Mouse (Mus musculus): ENCODE measurements around the gene Selplg. TPM values are rescaled to one million over a fixed set of nuclear protein-coding genes. Genes with fewer than 3 reads are reported as not detected.
A peak's percentile ranks its signal among the peaks of the same experiment; 100 is the strongest.

The Selplg gene
- polyA plus RNA-seq, 1 experiment from 2014 or later = 2.3 TPM

DNA sequence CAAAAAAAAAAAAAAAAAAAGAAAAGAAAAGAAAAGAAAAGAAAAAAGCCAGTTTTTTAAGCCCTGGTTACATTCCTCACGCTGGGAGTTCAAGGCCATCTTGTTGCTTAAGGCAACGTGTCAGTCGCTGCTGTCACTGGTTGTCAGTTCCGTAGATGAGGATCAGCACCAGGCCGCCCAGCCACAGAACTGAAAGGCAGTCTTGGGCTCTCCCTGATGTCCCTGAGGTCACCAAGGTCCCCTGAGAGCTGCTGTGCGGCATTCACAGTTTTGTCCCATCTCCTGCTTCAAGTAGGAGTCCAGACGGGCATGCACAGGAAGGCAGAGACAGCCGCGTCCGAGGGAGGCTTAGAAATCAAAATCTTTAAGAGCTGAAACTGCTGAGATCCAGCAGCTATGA lies 56.9 kb downstream of the Selplg start:
- H3K4me1 ChIP-seq (ENCODE audit: control insufficient read depth in 2 of 2, insufficient read depth in 2 of 2, low read length in 2 of 2) = peaks cover under 1 to 10% of the 10 kb centered on the region in 2 experiments
- H3K4me3 ChIP-seq (ENCODE audit: control insufficient read depth in 1 of 2, insufficient read depth in 1 of 2, low read depth in 1 of 2, low read length in 2 of 2) = no peak overlapping the region
- no peak overlapping the region for H3K4me2 ChIP-seq (ENCODE audit: low read length)
- no peak overlapping the region for H3K9ac ChIP-seq (ENCODE audit: low read length)
- no peak for ATAC-seq (ENCODE audit: insufficient number of reproducible peaks, insufficient read depth, low FRiP score, low read depth)
- no peaks in the 10 kb centered on the region for H3K9me3 ChIP-seq (ENCODE audit: control insufficient read depth, low read length)
- H3K27me3 ChIP-seq (ENCODE audit: control insufficient read depth, insufficient read depth, low read length) = no peaks in the 10 kb centered on the region
- WGBS = 92% methylated on average over 10 of the region's 10 CpGs
- peaks cover 44% of the 10 kb centered on the region for H3K36me3 ChIP-seq (ENCODE audit: control insufficient read depth, insufficient read depth, low read length)
- no peak overlapping the region for H3K27ac ChIP-seq (replicated peaks in 1 of 2; ENCODE audit: control insufficient read depth in 1 of 2, insufficient read depth in 1 of 2, low read depth in 2 of 2, low read length in 2 of 2)

DNA sequence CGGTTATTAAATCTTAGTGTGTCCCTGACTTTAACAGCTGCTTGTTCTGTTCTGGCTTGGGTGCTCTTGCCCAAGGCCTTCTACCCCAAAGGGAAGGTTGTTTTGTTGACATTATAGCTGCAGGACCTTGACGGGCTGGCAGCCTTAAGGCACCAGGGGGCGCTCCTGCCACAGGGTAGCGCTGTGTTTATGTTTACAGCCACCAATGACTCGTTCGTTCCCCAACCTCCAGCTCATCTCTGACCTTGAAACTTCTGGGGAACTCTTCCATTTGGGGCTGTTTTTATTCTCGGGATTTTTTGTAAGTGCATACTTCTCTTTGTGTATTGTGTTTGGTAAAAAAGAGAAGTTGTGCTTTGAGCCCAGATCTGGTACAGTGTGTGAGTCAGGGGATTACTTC lies 58.8 kb downstream of the Selplg start:
- no peaks in the 10 kb centered on the region for H3K27me3 ChIP-seq (ENCODE audit: control insufficient read depth, insufficient read depth, low read length)
- H3K4me3 ChIP-seq (ENCODE audit: control insufficient read depth in 1 of 2, insufficient read depth in 1 of 2, low read depth in 1 of 2, low read length in 2 of 2) = peak overlapping the region; percentile 66 to 96
- peak overlapping the region; percentile 83; the same call in 1 of the 2 replicates for H3K9ac ChIP-seq (ENCODE audit: low read length)
- peaks cover 46% of the 10 kb centered on the region for H3K36me3 ChIP-seq (ENCODE audit: control insufficient read depth, insufficient read depth, low read length)
- under 1% methylated on average over 7 of the region's 7 CpGs for WGBS
- H3K9me3 ChIP-seq (ENCODE audit: control insufficient read depth, low read length) = no peaks in the 10 kb centered on the region
- peak overlapping the region; percentile 95 for H3K4me2 ChIP-seq (ENCODE audit: low read length)
- H3K4me1 ChIP-seq (ENCODE audit: control insufficient read depth in 2 of 2, insufficient read depth in 2 of 2, low read length in 2 of 2) = peaks cover 6 to 21% of the 10 kb centered on the region in 2 experiments
- no peak overlapping the region; a peak in 1 of 4 replicates for H3K27ac ChIP-seq (replicated peaks in 1 of 2; ENCODE audit: control insufficient read depth in 1 of 2, insufficient read depth in 1 of 2, low read depth in 2 of 2, low read length in 2 of 2)
- ATAC-seq (ENCODE audit: insufficient number of reproducible peaks, insufficient read depth, low FRiP score, low read depth) = no peak

DNA sequence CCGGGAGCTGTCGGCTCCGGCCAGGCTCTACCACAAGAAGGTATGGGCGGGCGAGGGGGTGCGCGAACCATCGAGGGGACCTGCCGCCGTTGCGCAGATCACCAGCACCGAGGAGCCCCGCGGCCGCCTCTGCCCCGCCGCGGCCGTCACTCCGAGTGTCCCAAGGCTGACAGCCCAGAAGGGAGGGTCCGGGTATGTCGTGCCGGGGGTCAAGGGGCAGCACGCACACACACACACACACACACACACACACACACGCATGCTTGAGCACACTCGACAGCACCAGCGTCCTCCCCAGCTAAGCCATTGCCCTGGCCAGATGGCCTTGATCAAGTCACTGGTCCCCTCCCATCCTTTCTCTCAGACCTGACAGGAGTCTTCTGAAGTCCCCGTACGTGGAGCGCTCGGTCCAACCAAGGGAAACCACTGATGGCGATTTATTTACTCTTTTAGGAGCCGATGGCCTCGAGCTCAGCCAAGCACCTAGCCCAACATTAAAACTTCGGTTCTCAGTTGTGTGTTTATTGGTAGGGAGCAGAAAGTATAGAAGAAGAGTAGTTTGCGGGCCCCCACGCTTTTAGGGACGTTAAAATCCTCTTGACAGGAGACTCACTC lies 59.4 kb downstream of the Selplg start:
- Histone ChIP-seq H3K27me3 (ENCODE audit: control insufficient read depth, insufficient read depth, low read length) (no peaks in the 10 kb centered on the region), H3K36me3 (ENCODE audit: control insufficient read depth, insufficient read depth, low read length) (peaks cover 46% of the 10 kb centered on the region), H3K4me2 (ENCODE audit: low read length) (peak overlapping the region; percentile 95), H3K9me3 (ENCODE audit: control insufficient read depth, low read length) (no peaks in the 10 kb centered on the region), H3K4me3 (ENCODE audit: control insufficient read depth in 1 of 2, insufficient read depth in 1 of 2, low read depth in 1 of 2, low read length in 2 of 2) (peak overlapping the region; percentile 66 to 96), H3K9ac (ENCODE audit: low read length) (peak overlapping the region; percentile 83), H3K27ac (replicated peaks in 1 of 2; ENCODE audit: control insufficient read depth in 1 of 2, insufficient read depth in 1 of 2, low read depth in 2 of 2, low read length in 2 of 2) (peak overlapping the region in 1 of 2 experiments; percentile 98; a peak in 2 of 4 replicates), H3K4me1 (ENCODE audit: control insufficient read depth in 2 of 2, insufficient read depth in 2 of 2, low read length in 2 of 2) (peaks cover 6 to 21% of the 10 kb centered on the region in 2 experiments)
- ATAC-seq (ENCODE audit: insufficient number of reproducible peaks, insufficient read depth, low FRiP score, low read depth) = peak; percentile 23; the same call in 1 of the 2 replicates
- WGBS = under 1% methylated on average over 35 of the region's 38 CpGs

DNA sequence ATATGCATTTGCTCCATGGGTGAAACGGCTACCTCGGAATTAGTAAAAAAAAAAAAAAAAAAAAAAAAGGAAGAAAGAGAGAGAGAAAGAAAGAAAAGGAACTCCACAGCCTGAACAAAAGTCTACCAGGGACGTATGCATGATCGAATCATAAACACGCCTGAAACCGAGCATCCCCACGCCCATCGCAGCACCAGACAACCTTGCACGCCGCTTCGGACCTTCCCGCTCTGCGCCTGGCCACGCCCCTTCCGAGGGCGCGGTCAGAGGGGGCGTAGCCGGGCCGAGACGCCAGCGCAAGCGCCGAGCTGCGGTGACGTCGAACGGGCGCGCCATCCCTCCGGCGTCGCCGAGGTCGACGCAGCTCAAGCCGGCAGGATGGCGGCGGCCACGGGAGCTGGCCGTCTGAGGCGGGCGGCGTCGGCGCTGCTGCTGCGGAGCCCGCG lies 60.0 kb downstream of the Selplg start, which contains the start of the genes Sart3 and Iscu:
Sart3 (minus strand) TSS at position 61 of the 446 bp plus-strand sequence.
Iscu (plus strand) TSS at position 299 of the 446 bp plus-strand sequence.
- under 1% methylated on average over 49 of the region's 49 CpGs for WGBS
- Histone ChIP-seq H3K9me3 (ENCODE audit: control insufficient read depth, low read length) (no peaks in the 10 kb centered on the region), H3K9ac (ENCODE audit: low read length) (peak within 1 kb of the TSS; percentile 93), H3K4me3 (ENCODE audit: control insufficient read depth in 1 of 2, insufficient read depth in 1 of 2, low read depth in 1 of 2, low read length in 2 of 2) (peak within 1 kb of the TSS; percentile 66 to 96), H3K27ac (replicated peaks in 1 of 2; ENCODE audit: control insufficient read depth in 1 of 2, insufficient read depth in 1 of 2, low read depth in 2 of 2, low read length in 2 of 2) (peak within 1 kb of the TSS; percentile 96 to 98), H3K27me3 (ENCODE audit: control insufficient read depth, insufficient read depth, low read length) (no peaks in the 10 kb centered on the region), H3K4me2 (ENCODE audit: low read length) (peak within 1 kb of the TSS; percentile 95), H3K4me1 (ENCODE audit: control insufficient read depth in 2 of 2, insufficient read depth in 2 of 2, low read length in 2 of 2) (peaks cover 6 to 21% of the 10 kb centered on the region in 2 experiments), H3K36me3 (ENCODE audit: control insufficient read depth, insufficient read depth, low read length) (peaks cover 52% of the 10 kb centered on the region)
- peak; percentile 86 for ATAC-seq (ENCODE audit: insufficient number of reproducible peaks, insufficient read depth, low FRiP score, low read depth)

DNA sequence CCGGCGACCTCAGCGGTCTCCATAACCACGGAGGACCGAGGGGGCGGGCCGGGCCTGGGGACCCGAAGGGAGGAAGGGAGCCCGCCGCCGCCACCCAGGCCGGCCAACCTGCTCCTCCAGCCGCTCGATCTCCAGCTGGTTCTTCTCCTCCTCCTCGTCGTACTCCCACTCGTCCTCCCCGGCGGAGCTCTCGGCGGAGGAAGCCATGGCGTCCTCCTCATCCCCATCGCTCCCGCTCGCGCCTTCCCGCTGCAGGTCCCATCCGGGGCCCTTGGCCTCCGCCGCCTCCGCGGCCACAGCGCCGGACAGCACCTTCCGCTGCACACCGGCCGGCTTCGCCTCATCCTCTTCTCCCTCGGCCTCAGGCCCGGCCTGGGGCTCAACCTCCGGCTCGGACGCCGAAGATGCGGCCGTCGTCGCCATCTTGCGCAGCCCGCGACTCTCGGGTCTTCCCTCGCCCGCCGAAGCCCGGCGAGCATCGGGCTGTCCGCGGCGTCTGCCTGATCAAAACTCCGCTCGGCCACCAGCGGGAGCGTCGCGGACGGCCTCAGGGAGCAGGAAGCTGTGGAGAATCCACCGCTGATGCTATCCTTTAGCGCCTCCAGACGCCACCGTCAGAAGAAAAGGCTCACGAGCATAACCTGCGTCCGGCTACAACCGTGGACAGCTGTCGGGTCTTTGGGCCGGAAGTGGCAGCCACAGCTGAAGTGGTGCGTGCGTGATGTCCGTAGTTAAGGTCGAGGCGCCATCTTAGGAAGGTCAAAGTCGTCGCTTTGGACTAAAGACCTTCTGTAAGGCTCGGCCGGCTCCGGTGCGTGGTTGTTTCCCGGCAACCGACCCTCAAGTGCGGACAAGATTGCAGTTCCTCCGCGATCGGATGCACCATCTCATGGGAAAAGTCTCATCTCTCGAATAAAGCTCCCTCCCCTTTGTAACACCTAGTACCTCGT lies 61.0 kb downstream of the Selplg start:
- Histone ChIP-seq H3K27me3 (ENCODE audit: control insufficient read depth, insufficient read depth, low read length) (no peaks in the 10 kb centered on the region), H3K4me3 (ENCODE audit: control insufficient read depth in 1 of 2, insufficient read depth in 1 of 2, low read depth in 1 of 2, low read length in 2 of 2) (peak overlapping the region; percentile 66 to 96), H3K27ac (replicated peaks in 1 of 2; ENCODE audit: control insufficient read depth in 1 of 2, insufficient read depth in 1 of 2, low read depth in 2 of 2, low read length in 2 of 2) (peak overlapping the region; percentile 96 to 98), H3K4me2 (ENCODE audit: low read length) (peak overlapping the region; percentile 95), H3K9me3 (ENCODE audit: control insufficient read depth, low read length) (no peaks in the 10 kb centered on the region), H3K36me3 (ENCODE audit: control insufficient read depth, insufficient read depth, low read length) (peaks cover 52% of the 10 kb centered on the region), H3K4me1 (ENCODE audit: control insufficient read depth in 2 of 2, insufficient read depth in 2 of 2, low read length in 2 of 2) (peaks cover 6 to 21% of the 10 kb centered on the region in 2 experiments), H3K9ac (ENCODE audit: low read length) (peak overlapping the region; percentile 93)
- ATAC-seq (ENCODE audit: insufficient number of reproducible peaks, insufficient read depth, low FRiP score, low read depth) = peak; percentile 75
- under 1% methylated on average over 83 of the region's 97 CpGs for WGBS

DNA sequence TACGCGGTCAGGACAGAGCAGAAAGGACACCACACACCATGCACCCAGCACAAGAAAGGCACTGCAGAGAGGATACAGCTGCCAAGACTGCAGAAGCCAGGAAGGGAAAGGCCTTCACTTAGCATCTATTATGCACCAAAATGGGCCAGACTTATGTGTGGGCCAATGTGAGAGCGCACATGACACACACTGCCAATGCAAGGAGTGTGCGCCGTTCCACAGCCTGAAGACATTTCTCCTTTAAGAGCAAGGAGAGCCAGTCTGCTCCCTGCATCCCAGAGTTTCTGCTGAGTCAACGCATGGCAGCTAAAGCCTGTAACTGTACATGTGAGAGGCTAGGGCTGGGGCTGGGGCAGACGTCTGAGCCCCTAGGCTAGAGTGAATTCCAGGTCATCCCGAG lies 63.6 kb downstream of the Selplg start:
- Histone ChIP-seq H3K4me1 (ENCODE audit: control insufficient read depth in 2 of 2, insufficient read depth in 2 of 2, low read length in 2 of 2) (peaks cover 6 to 25% of the 10 kb centered on the region in 2 experiments), H3K36me3 (ENCODE audit: control insufficient read depth, insufficient read depth, low read length) (peaks cover 40% of the 10 kb centered on the region), H3K27me3 (ENCODE audit: control insufficient read depth, insufficient read depth, low read length) (no peaks in the 10 kb centered on the region), H3K4me2 (ENCODE audit: low read length) (no peak overlapping the region), H3K9me3 (ENCODE audit: control insufficient read depth, low read length) (no peaks in the 10 kb centered on the region), H3K9ac (ENCODE audit: low read length) (no peak overlapping the region), H3K27ac (replicated peaks in 1 of 2; ENCODE audit: control insufficient read depth in 1 of 2, insufficient read depth in 1 of 2, low read depth in 2 of 2, low read length in 2 of 2) (no peak overlapping the region), H3K4me3 (ENCODE audit: control insufficient read depth in 1 of 2, insufficient read depth in 1 of 2, low read depth in 1 of 2, low read length in 2 of 2) (no peak overlapping the region)
- ATAC-seq (ENCODE audit: insufficient number of reproducible peaks, insufficient read depth, low FRiP score, low read depth) = no peak
- 91% methylated on average over 8 of the region's 8 CpGs for WGBS
